Mouse (Mus musculus) regulatory T cell (primary cell): ENCODE data around the gene Ccdc163.

ENCODE experiments used
- in situ Hi-C: fragments of 300-600 bp; cut with MboI, MseI; formaldehyde crosslinking; loops from one replicate; pipeline ENCODE4 v1.15.1; 2025; ENCODE audit warnings: high pct_unique_total_duplicates

Gene Ccdc163

DNA sequence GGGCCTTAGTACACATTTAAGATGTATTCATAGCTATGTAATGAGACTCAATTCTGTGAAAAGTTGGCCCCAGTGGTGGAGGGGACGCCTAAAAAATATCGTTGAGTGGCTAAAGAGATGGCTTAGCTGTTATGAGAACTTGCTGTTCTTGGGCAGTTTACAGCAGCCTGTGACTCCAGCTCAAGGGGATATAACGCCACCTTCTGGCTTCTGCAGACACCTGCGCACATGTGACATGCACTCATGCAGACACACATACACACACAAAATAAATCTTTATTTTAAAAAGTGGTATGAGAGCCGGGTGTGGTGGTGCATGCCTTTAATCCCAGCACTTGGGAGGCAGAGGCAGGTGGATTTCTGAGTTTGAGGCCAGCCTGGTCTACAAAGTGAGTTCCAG, 68.1 kb downstream of the Ccdc163 start:
- in situ Hi-C loops: no loop called here

DNA sequence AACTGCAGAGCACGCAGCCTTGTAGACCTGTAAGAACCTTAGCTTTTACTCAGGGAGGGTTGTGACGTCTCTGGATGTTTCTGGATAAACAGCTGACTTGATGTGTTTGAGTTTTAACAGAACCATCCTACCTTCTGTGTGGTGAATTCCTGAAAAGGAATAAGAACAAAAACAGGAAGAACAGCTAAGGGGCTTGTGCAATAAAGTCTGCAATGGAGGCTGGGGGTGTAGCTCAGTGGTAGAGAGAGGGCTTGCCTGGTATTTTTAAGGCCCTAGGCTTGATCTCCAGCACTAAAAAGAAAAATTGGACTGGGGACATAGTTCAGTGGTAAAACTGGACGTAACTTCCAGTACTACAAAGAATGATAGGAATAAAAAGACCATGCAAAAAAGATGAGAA, 68.8 kb downstream of the Ccdc163 start:
- in situ Hi-C loops: no loop called here

DNA sequence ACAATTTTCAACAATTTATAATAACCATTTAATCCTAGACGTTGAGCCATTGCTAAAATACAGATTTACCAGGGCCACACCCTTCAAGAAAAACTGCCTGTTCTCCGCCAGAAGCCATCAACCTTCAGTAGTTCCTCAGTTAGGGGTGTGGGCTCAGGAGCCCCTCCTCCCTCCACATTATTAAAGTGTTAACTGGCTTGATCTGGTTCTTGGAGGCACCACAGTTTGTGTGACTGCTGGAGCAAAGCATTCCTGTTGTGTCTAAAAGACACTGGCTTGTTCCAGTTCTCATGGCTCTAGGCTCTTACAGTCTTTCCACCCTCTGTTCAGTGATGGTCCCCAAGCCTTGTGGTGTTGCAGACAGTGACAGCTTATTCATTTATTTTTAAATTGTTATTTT, 72.2 kb downstream of the Ccdc163 start:
- in situ Hi-C loops: no loop called here

DNA sequence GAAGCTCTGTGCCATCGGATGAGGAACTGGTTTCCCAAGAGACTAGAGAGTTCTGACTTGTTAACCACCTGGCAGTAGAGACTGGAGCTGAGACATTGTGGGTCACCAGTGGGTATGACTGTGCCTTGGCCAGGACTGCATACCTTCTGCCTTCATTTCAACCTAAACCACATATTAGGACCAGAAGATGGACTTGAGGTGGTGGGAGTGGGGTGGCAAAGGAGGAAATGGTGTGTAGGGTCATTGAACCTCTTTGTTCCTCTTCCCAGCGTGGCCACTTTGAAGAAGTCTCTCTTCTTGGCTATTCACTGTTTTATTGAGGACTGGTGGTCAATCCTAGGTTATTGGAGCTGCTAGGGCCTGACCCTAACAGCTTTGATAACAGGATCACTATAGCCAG, 73.1 kb downstream of the Ccdc163 start:
- in situ Hi-C loops: no loop called here

DNA sequence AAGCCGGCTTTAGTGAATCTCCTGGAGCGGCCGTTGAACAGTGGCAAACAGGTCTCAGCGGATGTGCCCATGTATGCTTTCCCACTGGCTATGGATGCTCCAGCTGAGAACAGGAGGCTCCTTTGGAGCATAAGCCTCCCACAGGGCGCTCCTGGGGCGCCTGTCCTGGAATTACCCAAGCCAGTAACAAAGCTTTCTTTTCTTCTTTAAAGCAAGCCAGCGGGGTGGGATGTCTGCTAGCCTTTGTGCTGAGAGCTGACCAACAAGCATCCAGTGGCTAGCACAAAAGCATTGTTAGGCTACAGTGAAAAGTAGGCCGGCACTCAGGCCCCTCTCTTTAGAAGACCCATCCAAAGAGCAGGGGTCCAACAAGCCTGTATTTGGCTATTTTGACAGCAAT, 73.9 kb downstream of the Ccdc163 start:
- in situ Hi-C loops: no loop called here

DNA sequence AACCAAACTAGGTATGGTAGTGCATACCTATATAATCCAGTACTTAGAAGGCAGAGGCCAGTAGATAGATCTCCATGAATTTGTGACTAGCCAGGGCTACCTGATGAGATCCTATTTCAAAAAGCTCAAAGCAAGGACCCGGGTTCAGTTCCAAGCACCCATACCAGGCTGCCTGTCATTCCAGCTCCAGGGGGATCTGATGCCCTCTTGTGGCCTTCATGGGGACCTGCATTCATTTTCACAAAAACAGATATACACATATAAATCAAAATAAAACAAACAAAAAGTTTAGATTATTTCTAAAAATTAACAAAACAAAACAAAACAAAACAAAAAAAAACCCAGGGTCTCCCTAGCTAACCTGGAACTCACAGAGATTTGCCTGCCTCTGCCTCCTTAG, 78.3 kb downstream of the Ccdc163 start:
- in situ Hi-C loops: loop anchor here (5.0 kb wide), 1 partner anchor 64 kb away; the partner anchor contains the start of gene Tesk2

DNA sequence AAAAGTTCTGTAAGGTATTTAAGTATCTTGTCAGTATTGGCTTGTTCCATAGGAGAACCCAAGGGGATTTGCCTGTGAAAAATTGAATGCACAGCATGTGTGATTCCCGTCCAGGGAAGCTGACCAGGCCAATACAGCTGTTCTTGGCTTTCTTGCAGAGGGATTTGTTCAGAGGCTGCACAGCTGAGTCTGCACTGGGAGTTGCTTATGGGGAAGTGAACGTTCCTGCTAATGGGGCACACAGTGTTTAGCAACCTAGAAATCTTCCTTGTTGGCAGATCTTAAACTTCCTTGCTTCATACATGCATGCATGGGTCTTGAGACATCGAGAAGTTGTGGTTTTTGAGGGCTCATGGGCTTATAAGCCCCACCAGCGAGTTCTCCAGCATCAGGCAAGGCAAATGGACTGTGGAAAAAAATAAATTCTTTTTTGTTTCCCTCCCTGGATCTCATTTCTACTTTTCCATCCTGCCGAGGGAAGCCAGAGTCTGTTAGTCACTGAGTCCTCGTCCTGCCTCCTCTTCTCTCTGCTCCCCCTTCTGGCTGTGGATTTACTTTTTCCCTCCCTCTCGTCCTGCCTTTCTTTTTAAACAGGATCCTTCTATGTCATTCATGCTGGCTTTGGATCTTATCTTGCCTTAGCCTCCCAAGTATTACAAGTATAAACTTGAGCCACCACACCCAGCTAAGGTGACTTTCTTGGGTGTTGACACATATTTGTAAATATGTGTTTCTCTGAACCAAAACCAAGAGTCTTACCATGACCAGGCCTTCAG, 79.9 kb downstream of the Ccdc163 start:
- in situ Hi-C loops: loop anchor here (5.0 kb wide), 1 partner anchor 66 kb away; the partner anchor contains the start of gene Tesk2

DNA sequence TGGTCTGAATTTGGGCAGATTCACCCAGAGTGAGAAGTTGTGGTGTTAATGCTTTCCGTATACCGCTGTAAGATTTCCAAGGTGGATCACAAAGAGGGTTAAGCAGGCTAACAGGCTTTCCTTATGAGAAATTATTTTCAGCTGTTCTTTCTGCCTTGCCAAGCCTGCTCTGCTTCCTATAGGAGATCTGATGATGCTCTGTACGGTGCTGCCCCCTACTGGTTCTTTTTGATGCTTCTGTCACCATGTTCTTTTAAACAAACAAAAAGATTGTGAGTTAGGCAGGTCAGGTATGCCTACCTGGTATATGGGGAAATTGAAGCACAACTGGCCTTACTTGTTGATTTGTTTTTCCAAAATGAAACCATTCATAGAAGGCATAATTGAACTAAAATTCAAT, 80.6 kb downstream of the Ccdc163 start:
- in situ Hi-C loops: loop anchor here (5.0 kb wide), 1 partner anchor 67 kb away; the partner anchor contains the start of gene Tesk2

DNA sequence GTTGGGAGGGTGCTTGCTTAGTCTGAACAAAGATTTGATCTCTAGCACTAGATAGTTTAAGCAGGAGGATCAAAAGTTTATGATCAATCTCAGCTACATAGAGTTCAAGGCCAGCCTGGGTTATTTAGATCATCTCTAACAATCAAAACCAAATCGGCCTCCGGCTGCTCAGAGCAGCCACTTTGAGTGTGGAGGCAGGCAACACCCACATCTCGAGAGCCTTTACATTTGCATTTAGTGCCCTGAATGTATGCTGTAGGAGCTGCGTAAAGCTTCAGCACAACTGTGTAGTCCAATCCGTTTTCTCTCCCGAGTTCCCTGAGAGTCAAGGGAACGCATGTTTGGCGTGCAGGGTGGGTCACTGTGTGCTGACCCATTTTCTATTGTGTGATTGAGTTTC, 84.1 kb downstream of the Ccdc163 start:
- in situ Hi-C loops: no loop called here

DNA sequence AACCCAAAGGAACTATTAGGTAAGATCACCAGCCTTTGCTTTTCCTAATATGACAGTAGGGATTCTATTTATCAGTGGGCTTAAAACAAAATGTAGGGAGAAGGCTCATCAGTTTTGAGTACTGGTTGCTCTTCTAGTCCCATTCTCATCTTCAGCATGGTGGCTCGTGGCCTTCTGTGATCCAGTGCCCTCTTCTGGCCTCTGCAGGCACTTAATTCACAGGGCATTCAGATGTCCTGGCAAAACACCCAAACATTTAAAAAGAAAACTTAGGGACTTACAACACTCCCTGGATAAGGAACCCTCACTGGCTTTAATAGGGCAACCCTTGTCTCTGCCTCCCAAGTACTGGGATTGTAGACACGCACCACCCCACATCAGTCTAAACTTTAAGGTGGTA, 86.0 kb downstream of the Ccdc163 start:
- in situ Hi-C loops: no loop called here

DNA sequence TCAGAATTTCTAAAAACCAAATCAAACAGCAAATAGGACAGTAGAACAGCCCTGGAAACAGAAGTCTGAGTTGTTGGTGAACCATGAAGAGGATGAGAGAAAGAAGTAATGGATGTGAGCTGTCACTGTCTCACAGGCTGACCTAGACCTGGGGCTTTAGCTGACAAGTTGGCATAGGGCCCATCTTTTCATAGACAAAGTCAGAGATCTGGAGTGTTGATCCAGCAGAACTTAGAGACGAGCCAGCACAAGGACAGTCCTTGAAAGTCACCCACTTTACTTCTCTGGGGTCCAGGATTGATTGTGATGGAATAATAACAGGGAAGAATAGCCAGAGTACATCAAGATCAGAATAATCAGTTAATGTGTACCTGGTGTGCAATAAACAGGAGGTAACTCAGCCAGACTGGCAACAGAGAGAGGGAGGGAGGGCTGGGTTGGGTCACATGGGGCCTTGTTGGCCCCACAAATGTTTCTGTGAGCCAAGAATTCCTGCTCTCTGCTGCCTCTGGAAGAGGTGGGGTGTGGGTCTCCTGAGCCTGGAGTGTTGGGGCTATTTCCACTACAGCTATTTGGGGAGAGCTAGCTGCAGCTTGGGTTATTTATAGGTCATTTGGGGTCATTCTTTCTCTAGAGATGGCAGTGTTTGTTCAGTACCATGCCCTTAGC, 88.3 kb downstream of the Ccdc163 start:
- in situ Hi-C loops: no loop called here

DNA sequence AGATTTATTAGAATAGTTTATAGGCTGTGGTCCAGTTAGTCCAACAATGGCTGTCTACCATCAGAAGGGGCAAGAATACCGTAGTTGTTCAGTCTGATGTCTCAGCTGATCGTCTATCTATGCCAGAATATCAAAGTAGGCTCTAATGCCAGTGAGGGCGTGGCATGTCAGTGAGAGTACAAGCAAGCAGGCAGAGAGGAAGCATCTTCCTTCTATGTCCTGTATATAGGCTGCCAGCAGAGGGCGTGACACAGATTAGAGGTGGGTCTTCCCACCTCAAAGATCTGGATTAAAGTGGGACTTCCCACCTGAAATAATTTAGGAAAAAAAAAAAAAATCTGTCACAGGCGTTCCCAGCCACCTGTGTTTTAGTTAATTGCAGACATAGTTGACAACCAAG, 91.6 kb downstream of the Ccdc163 start:
- in situ Hi-C loops: no loop called here
